Mouse (Mus musculus): ENCODE measurements around the gene Grik4. TPM values are rescaled to one million over a fixed set of nuclear protein-coding genes. Genes with fewer than 3 reads are reported as not detected.

Gene Grik4
- polyA plus RNA-seq, 1 experiment from 2014 or later = 0.24 TPM

DNA sequence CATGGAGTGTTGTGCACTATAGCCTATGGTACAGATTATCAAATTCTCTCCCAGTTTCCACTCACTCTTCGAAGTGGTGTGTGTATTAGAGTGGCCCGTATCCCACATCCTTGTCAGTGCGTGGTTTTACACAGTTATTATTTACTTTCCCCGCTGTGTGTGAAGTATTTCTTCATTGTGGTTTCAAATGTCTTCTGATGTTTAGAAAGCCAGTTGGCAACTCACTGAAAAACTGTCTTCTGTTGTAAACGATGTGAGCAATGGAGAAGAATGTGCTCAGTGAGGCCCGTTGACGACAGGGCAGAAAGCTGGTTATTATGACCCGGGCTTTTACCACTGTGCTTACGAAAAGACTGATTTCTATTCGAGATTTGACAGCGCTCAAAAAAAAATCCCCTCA is 439.7 kb downstream of the Grik4 start:
- no peak for ATAC-seq (replicated peaks; ENCODE audit: extremely low read depth, insufficient read depth, low FRiP score)
- Histone ChIP-seq H3K27me3 (ENCODE audit: control insufficient read depth, insufficient read depth, low read length) (0 out of 2 replicates have a peak, but pooled peaks cover 2% of the 10 kb centered on the region), H3K4me3 (ENCODE audit: low read length) (no peak overlapping the region), H3K4me1 (ENCODE audit: control insufficient read depth, insufficient read depth, low read length) (no peaks in the 10 kb centered on the region), H3K4me2 (ENCODE audit: low read depth, low read length) (no peak overlapping the region), H3K9me3 (replicated peaks; ENCODE audit: control insufficient read depth, low read length) (no peaks in the 10 kb centered on the region), H3K27ac (ENCODE audit: low read length) (no peak overlapping the region), H3K9ac (ENCODE audit: low read length) (no peak overlapping the region), H3K36me3 (ENCODE audit: control insufficient read depth, insufficient read depth) (no peaks in the 10 kb centered on the region)
- 70% methylated on average over 11 of the region's 11 CpGs for WGBS

DNA sequence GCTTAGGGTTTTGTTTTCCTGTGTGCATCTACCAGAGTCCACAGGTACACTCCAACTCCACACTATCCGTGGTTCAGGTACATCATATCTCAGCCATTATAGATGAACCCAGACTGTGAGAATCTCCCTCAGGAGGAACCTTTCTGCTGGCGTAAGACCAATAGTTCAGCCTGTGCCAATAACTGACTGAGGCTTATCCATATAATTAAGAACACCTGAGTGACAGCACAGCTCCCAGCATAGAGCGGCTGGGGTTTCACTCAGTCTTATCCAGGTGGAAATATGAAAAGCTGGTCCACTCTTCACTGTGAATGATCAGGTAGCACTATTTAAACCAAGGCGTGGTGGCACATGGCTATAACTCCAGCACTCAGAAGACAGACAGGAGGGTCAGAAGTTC is 440.6 kb downstream of the Grik4 start:
- H3K27me3 ChIP-seq (ENCODE audit: control insufficient read depth, insufficient read depth, low read length) = 0 out of 2 replicates have a peak, but pooled peaks cover 2% of the 10 kb centered on the region
- H3K4me1 ChIP-seq (ENCODE audit: control insufficient read depth, insufficient read depth, low read length) = no peaks in the 10 kb centered on the region
- H3K9me3 ChIP-seq (replicated peaks; ENCODE audit: control insufficient read depth, low read length) = no peaks in the 10 kb centered on the region
- H3K36me3 ChIP-seq (ENCODE audit: control insufficient read depth, insufficient read depth) = no peaks in the 10 kb centered on the region
- H3K9ac ChIP-seq (ENCODE audit: low read length) = no peak overlapping the region
- ATAC-seq (replicated peaks; ENCODE audit: extremely low read depth, insufficient read depth, low FRiP score) = no peak
- no peak overlapping the region for H3K27ac ChIP-seq (ENCODE audit: low read length)
- no peak overlapping the region for H3K4me3 ChIP-seq (ENCODE audit: low read length)
- WGBS = 76% methylated on average over 4 of the region's 4 CpGs
- no peak overlapping the region for H3K4me2 ChIP-seq (ENCODE audit: low read depth, low read length)

- H3K36me3 ChIP-seq (ENCODE audit: control insufficient read depth, insufficient read depth) = no peaks in the 10 kb centered on the region
Observed at GRCm38 (mm10) chr9:42496296-42496695, 448.0 kb downstream of the Grik4 start.

DNA sequence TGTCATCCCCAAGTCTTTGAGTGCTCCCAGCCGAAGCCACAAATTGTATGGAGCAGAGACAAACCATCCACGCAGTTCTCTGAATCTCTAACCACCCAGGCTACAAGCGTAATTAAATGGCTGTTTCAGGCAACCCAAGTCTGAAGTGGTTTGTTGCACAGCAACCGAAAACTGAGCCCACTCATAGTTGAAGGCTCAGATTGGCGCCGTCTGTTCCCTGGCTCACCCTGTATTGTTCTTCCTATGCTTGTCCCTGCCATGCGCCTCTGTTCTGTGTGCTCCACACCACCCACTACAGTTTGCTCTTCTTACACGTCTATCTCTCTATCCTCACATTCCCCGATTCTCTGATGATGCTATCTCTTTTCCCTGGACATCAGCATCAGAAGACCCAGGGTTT is 452.5 kb downstream of the Grik4 start:
- WGBS = 78% methylated on average over 9 of the region's 9 CpGs
- Histone ChIP-seq H3K27ac (ENCODE audit: low read length) (no peak overlapping the region), H3K4me2 (ENCODE audit: low read depth, low read length) (no peak overlapping the region), H3K4me3 (ENCODE audit: low read length) (no peak overlapping the region), H3K27me3 (ENCODE audit: control insufficient read depth, insufficient read depth, low read length) (no peaks in the 10 kb centered on the region), H3K9me3 (replicated peaks; ENCODE audit: control insufficient read depth, low read length) (peaks cover 6% of the 10 kb centered on the region), H3K4me1 (ENCODE audit: control insufficient read depth, insufficient read depth, low read length) (no peaks in the 10 kb centered on the region), H3K9ac (ENCODE audit: low read length) (no peak overlapping the region), H3K36me3 (ENCODE audit: control insufficient read depth, insufficient read depth) (no peaks in the 10 kb centered on the region)
- no peak for ATAC-seq (replicated peaks; ENCODE audit: extremely low read depth, insufficient read depth, low FRiP score)

More at GRCm38 (mm10) chr9:42496296-42496695, 448.0 kb downstream of the Grik4 start:
- no peak overlapping the region for H3K4me3 ChIP-seq (ENCODE audit: low read length)
- H3K4me2 ChIP-seq (ENCODE audit: low read depth, low read length) = no peak overlapping the region
- peaks cover 10% of the 10 kb centered on the region for H3K9me3 ChIP-seq (replicated peaks; ENCODE audit: control insufficient read depth, low read length)
- ATAC-seq (replicated peaks; ENCODE audit: extremely low read depth, insufficient read depth, low FRiP score) = no peak
- 32% methylated on average over 2 of the region's 2 CpGs for WGBS
- no peak overlapping the region for H3K9ac ChIP-seq (ENCODE audit: low read length)
- no peak overlapping the region for H3K27ac ChIP-seq (ENCODE audit: low read length)
- 0 out of 2 replicates have a peak, but pooled peaks cover 2% of the 10 kb centered on the region for H3K27me3 ChIP-seq (ENCODE audit: control insufficient read depth, insufficient read depth, low read length)
- no peaks in the 10 kb centered on the region for H3K4me1 ChIP-seq (ENCODE audit: control insufficient read depth, insufficient read depth, low read length)

GRCm38 (mm10) chr9:42490589-42491382 is 453.5 kb downstream of the Grik4 start:
- H3K27me3 ChIP-seq (ENCODE audit: control insufficient read depth, insufficient read depth, low read length) = no peaks in the 10 kb centered on the region
- no peak overlapping the region for H3K4me3 ChIP-seq (ENCODE audit: low read length)
- H3K9me3 ChIP-seq (replicated peaks; ENCODE audit: control insufficient read depth, low read length) = no peaks in the 10 kb centered on the region
- ATAC-seq (replicated peaks; ENCODE audit: extremely low read depth, insufficient read depth, low FRiP score) = no peak
- no peak overlapping the region for H3K4me2 ChIP-seq (ENCODE audit: low read depth, low read length)
- no peaks in the 10 kb centered on the region for H3K36me3 ChIP-seq (ENCODE audit: control insufficient read depth, insufficient read depth)
- WGBS = 83% methylated on average over 16 of the region's 16 CpGs
- no peaks in the 10 kb centered on the region for H3K4me1 ChIP-seq (ENCODE audit: control insufficient read depth, insufficient read depth, low read length)
- no peak overlapping the region for H3K9ac ChIP-seq (ENCODE audit: low read length)
- no peak overlapping the region for H3K27ac ChIP-seq (ENCODE audit: low read length)

DNA sequence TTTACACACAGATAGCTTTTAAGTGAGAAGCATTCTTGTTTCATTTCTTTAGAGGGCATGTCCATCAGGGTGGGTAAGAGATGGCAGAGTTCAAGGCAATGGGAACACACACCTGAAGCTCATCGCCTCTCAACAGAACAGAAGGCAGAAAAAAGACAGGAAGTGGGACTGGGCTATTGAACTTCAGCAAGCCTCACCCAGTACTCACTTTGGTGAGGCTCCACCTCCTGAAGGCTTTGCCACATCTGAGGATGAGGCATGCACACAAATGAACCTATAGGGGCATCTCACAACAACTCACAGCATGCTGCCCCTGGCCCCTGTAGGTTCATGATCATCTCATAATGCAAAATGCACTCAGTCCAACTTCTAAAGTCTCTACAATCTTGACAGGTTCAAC is 456.2 kb downstream of the Grik4 start:
- WGBS = 96% methylated on average over 1 of the region's 1 CpGs
- Histone ChIP-seq H3K27me3 (ENCODE audit: control insufficient read depth, insufficient read depth, low read length) (no peaks in the 10 kb centered on the region), H3K36me3 (ENCODE audit: control insufficient read depth, insufficient read depth) (no peaks in the 10 kb centered on the region), H3K4me3 (ENCODE audit: low read length) (no peak overlapping the region), H3K9me3 (replicated peaks; ENCODE audit: control insufficient read depth, low read length) (no peaks in the 10 kb centered on the region), H3K4me2 (ENCODE audit: low read depth, low read length) (no peak overlapping the region), H3K4me1 (ENCODE audit: control insufficient read depth, insufficient read depth, low read length) (no peaks in the 10 kb centered on the region), H3K27ac (ENCODE audit: low read length) (no peak overlapping the region), H3K9ac (ENCODE audit: low read length) (no peak overlapping the region)
- no peak for ATAC-seq (replicated peaks; ENCODE audit: extremely low read depth, insufficient read depth, low FRiP score)

DNA sequence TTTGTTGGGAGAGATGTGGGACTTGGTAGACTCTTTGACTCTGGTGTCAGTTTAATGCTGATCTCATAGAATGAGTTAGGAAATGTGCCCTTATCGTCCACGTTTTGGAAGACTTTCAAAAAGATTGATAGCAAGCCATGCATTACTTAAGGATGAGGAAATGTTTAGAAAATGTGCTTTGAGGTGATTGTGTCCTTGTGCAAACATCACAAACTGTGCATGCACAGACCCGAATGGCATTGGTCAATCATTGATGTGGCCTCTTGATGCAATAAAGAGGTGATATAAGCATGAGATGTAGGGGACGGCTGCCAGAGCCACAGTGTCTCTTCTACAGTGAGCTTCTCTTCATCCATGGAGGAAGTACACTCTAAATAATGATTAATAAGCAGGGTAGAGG is 457.4 kb downstream of the Grik4 start:
- no peak overlapping the region for H3K4me3 ChIP-seq (ENCODE audit: low read length)
- no peaks in the 10 kb centered on the region for H3K4me1 ChIP-seq (ENCODE audit: control insufficient read depth, insufficient read depth, low read length)
- WGBS = 42% methylated on average over 4 of the region's 4 CpGs
- no peaks in the 10 kb centered on the region for H3K27me3 ChIP-seq (ENCODE audit: control insufficient read depth, insufficient read depth, low read length)
- no peaks in the 10 kb centered on the region for H3K9me3 ChIP-seq (replicated peaks; ENCODE audit: control insufficient read depth, low read length)
- no peak overlapping the region for H3K4me2 ChIP-seq (ENCODE audit: low read depth, low read length)
- H3K27ac ChIP-seq (ENCODE audit: low read length) = no peak overlapping the region
- ATAC-seq (replicated peaks; ENCODE audit: extremely low read depth, insufficient read depth, low FRiP score) = no peak
- no peak overlapping the region for H3K9ac ChIP-seq (ENCODE audit: low read length)
- no peaks in the 10 kb centered on the region for H3K36me3 ChIP-seq (ENCODE audit: control insufficient read depth, insufficient read depth)

- H3K9me3 ChIP-seq (replicated peaks; ENCODE audit: control insufficient read depth, low read length) = no peaks in the 10 kb centered on the region
- no peak overlapping the region for H3K4me2 ChIP-seq (ENCODE audit: low read depth, low read length)
- H3K9ac ChIP-seq (ENCODE audit: low read length) = no peak overlapping the region
- no peak overlapping the region for H3K27ac ChIP-seq (ENCODE audit: low read length)
- H3K36me3 ChIP-seq (ENCODE audit: control insufficient read depth, insufficient read depth) = no peaks in the 10 kb centered on the region
- H3K4me3 ChIP-seq (ENCODE audit: low read length) = no peak overlapping the region
- H3K27me3 ChIP-seq (ENCODE audit: control insufficient read depth, insufficient read depth, low read length) = no peaks in the 10 kb centered on the region
- WGBS = 88% methylated on average over 1 of the region's 1 CpGs
- ATAC-seq (replicated peaks; ENCODE audit: extremely low read depth, insufficient read depth, low FRiP score) = no peak
- no peaks in the 10 kb centered on the region for H3K4me1 ChIP-seq (ENCODE audit: control insufficient read depth, insufficient read depth, low read length)
Observed at GRCm38 (mm10) chr9:42484667-42485066, 459.6 kb downstream of the Grik4 start.

DNA sequence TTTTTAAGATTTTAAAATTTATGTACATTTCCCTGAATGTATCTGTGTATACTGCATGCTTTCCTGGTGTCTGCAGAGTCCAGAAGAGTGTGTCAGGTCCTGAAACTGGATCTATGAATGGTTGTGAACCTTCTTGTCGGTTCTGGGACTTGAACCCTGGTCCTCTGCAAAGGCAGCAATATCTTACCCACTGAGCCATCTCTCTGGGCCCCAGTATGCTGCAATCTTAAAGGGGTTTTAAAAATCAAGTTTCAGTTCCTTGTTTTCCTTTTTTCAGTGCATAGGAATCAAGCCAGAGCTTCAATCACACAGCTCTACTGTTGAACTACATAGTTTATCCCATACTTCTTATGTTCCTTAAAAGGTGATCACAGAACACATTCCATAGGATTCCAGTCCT is 461.3 kb downstream of the Grik4 start:
- Histone ChIP-seq H3K4me2 (ENCODE audit: low read depth, low read length) (no peak overlapping the region), H3K4me3 (ENCODE audit: low read length) (no peak overlapping the region), H3K4me1 (ENCODE audit: control insufficient read depth, insufficient read depth, low read length) (no peaks in the 10 kb centered on the region), H3K9ac (ENCODE audit: low read length) (no peak overlapping the region), H3K27ac (ENCODE audit: low read length) (no peak overlapping the region), H3K36me3 (ENCODE audit: control insufficient read depth, insufficient read depth) (no peaks in the 10 kb centered on the region), H3K27me3 (ENCODE audit: control insufficient read depth, insufficient read depth, low read length) (no peaks in the 10 kb centered on the region), H3K9me3 (replicated peaks; ENCODE audit: control insufficient read depth, low read length) (no peaks in the 10 kb centered on the region)
- no peak for ATAC-seq (replicated peaks; ENCODE audit: extremely low read depth, insufficient read depth, low FRiP score)
- WGBS = 75% methylated on average over 1 of the region's 1 CpGs
